Mouse (Mus musculus) right cerebral cortex, postnatal 4 days (tissue): ENCODE measurements around the gene Fbxo48.

Experiments used
- DNase-seq: peaks from one replicate; pipeline ENCODE4 v3.0.0-alpha.2; 2022

The Fbxo48 gene

DNA sequence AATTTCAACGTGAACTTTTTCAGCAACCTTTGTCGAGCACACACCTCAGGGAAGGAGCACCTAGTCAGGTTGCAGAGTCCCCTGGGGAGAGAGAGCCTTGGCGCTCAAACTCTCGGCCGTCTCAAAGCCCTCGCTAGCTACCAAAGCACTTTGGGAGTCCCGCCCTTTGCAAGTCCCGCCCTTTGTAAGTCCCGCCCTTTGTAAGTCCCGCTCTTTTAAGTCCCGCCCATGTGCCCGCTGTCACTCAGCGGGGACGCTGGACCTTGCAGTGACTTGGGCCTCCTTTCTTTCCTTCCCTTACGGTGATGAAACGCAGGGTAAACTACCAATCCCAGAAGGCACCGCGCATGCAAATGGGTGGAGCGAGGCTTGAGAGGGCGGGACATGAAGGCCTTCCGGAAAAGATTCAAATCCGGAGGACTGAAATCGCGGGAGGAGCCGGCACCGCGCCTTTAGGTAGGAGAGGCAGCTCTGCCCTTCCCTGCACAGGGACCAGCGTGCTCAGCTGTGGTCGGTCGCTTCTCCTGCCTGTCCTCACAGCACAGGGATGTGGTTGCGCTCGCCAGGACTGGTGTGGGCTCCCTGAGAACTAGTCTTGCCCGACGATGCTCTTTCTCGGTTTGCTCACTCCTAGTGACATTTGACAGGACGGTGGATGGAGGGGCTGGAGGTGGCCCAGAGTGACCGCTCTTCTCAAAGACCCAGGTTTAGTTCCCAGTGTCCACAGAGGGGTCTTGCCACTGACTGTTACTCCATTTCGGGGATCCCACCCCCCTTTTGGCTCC is at the start of gene Fbxo48:
TSS of gene Fbxo48 (plus strand) at position 400 of the 785 bp plus-strand sequence.
- peak; percentile 85 for DNase-seq

DNA sequence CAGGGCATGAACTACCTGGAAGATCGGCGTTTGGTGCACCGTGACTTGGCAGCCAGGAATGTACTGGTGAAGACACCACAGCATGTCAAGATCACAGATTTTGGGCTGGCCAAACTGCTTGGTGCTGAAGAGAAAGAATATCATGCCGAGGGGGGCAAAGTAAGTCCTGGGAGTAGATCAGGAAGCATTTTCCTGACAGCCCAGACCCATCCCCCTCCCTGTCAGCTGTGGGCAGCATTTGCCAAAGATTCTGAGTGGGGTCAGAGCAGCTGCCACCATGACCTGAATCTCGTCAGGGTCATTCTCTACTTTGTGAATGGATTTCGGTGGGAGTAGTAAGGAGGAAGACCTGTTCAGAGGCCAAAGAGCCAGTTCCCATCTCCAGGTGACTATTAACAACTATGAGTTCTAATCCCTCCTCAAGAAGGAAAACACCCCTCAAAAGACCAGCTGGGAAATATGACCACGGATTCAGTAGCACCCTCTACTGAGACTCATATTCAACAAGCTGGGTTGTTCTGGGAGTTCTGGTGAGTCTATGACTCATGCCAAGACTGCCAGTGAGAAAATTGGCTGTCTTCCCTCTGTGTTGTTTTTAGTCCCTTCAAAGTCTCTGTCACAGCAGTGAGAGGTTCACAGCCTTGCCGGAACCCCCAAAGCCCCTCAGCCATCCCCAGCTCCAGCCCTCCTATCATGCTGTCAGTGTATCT is 46.7 kb upstream of the Fbxo48 start:
- DNase-seq, result no peak

DNA sequence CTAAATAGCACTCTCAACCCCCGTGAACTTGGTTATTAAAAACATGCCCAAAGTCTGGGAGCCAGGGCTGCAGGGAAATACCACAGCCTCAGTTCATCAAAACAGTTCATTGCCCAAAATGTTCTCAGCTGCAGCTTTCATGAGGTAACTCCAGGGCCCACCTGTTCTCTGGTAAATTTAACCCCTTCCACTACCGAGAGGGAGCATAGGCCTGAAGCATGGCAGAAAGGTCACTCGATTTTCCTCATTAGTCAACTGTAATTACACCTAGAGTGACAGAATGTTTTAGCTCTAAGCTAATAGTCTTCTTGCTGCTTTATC is 46.2 kb upstream of the Fbxo48 start:
- DNase-seq, result no peak

DNA sequence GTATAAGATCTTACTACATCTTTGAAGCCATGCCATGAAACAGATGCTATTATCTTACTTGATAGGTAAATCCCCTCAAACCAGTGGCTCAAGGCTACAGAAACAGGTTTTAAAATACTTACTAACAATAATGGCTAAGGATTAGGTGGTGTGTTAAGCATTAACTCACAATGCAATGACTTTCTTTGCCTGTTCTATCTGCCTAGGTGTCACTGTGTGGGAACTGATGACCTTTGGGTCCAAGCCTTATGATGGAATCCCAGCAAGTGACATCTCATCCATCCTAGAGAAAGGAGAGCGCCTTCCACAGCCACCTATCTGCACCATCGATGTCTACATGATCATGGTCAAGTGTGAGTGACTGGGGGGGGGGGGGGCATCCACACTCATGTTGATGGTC is 44.6 kb upstream of the Fbxo48 start:
- no peak for DNase-seq

DNA sequence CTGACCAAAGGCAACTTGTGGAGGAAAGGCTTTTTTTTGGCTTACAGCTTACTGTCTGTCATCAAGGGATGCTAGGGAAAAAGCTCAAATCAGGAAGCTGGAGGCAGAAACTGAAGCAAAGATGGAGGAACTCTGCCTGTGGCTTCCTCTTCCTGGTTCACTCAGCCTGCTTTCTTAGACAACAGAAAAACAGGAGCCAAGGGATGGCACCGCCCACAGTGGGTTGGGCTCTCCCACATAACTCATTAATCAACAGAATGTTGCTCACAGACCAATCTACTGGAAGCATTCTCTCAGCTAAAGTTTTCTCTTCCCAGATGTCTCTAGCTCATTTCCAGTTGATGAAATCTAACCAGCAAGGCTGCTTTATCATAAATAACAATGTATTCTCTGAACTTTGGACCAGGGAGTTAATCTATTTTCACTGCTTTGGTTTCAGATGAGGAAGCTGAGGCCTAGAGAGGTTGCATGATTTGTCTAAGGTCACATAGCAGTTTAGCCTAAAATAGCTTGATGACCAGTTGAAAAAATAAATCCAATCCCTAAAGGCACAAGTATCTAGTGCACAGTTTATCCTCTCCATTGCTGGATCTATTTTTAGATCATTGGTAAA is 43.6 kb upstream of the Fbxo48 start:
- no peak for DNase-seq

DNA sequence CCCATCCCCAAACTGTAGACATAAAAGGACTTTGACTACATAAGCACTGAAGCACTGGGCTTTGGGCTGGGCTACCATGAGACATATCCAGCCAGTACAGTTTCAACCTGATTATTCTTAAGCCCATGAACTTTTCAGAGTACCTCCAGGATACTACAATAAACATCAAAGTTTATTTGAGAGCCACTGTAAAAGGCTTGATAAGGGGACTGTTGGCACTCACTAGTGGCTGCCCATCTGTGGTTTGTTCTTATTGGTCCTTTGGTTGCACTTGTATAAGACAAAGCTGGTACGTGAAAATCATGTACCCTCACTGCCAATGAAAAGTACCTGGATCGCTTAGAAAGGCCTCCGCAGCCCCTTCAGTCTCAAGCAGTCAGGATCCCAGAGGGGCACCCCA is 36.4 kb upstream of the Fbxo48 start:
- DNase-seq, result no peak

DNA sequence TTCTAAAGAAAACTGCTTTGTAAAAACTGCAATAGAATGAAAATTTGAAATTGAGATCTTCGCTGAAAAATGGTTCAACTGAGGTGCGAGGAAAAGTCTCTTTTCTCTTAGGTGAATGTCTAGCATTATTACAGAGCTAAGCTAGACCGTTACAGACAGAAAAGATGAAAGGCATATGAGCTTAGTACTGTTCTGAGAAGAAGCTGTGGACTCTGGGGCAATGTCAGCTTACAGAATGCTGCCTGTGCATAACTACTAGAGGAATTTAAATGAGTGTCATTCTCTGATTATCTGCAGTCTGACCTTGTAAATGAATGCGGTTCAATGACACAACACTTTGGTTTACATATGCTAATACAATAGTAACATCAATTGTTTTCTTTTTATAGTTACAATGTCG is 35.3 kb upstream of the Fbxo48 start:
- no peak for DNase-seq

DNA sequence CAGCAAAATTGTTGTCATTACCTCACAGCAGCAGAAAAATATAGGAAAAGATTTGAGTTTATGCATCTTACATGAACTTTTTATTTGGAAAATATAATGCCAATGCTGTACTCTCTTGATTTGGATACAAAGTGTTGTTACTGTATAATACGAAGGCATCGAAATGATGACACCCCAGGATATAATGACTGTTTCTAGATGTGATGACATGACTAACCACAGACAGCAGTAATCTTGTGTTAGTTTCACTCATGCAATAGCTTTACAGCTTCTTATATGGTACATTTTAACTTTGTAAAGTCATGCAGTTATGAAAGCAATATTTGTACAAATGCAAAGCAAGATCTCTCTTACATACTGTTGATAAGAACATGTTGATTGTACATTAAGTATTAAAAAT is 33.7 kb upstream of the Fbxo48 start:
- DNase-seq, result no peak

DNA sequence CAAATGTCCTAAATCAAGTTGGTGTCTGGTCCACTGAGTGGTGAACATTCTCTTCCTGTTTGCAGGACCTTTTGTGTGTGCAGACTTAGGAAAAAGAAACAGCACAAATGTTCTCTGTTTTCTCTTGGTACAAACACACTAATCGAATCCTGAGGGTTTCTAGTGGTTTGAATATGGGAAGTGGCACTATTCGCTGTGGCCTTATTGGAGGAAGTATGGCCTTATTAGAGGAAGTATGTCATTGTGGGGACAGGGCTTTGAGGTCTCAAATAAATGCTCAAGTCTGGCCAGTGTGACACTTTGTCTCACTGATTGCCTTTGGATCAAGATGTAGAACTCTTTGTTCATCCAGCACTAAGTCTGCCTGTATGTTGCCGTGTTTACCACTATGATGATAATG is 19.0 kb upstream of the Fbxo48 start:
- DNase-seq, result no peak

DNA sequence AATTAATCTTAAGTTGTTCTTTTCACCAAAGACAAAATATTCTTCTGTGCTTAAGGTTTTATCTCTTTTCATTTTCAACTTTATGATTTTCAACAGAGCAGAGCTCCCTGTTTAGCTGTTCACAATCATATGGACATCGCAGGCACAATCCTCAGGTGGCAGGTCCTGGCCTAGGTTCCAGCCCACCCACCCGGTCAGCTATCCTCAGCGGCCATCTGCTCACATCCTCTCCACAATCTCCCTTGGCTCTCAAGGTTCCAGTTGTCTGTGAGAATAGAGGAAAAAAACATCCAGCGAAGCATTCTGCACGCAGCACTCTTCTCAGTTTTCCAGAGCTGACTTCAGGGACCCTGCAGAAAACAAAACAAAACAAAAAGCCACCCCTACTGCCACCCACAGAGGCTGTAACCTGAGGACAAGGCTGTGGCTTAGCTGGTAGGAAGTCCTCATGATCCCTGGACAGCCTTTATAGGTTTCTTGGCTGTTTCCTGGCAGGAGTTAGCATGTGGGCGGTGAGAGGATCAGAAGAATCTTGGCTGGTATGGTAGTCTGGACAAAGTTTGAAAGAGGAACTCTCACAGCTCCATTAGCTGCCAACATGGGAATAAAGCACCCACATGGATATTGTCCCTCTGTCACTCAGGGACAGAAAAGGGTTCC is 15.5 kb upstream of the Fbxo48 start:
- no peak for DNase-seq

DNA sequence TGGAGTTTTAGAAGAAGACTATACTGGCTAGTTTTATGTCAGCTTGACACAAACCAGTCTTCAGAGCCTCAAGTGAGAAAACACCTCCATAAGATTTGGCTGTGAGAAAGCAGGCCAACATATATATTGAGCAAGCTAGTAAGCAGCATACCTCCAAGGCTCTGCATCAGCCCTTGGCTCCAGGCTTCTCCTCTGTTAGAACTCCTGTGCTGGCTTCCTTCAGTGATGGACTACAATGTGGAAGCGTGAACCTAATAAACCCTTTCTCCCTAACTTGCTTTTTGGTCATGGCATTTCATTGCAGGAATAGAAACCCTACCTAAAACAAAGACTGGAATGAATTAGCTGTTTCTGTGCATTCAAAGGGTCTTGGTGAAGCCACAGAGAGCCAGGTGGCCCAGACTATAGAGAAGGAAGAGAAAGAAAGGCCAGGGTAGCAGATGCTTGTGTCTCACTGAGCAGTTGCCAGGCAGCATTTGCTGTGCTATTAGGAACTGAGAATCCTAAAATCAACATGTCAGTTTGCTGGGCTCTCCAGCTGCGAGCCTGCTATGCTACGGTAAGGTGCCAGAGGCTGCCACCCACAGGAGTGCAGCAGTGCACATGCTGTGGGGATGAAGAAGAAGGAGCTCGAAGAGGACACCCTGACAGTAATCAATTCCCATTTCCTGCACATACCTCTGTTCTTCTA is 9.9 kb upstream of the Fbxo48 start:
- DNase-seq, result no peak

DNA sequence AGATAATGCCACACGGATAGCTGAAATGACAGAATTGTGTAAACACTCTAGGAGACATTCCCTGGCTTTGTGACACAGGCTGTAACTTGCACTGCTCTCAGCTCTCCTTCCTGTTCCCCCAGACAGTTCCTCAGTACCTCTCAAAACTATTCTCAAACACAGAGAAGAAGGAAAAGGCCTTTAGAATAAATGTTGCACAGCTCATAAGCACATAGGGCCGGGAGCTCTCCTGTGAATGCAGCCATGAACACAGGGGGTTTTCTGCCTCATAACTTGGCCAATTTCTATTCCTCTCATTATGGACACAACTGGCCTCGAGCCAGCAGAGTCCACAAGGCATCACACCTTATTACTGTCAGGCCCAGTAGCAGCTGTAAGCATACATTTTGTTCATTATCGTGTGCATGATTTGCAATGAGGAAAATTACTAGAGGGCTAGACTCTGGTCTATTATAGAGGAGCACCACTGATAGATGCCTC is 9.2 kb upstream of the Fbxo48 start:
- DNase-seq, result no peak

DNA sequence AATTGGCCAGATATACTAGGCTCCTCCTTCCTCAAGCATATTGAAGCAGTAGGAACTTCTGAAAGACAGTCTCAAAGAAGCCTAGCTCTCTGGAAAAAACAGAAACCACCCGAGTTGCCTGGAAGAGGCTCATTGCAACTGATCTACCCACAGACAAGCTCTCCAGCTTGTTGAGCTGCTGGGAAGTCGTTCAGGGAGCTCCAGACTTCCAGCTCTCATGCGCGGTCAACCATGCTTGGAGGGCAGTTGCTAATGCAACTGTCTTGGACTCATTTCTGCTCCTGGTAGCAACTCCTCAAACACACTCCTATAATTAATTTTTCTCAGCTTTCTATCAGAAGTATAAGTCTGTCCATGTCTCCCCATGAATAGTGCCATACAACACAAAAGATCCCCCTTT is 8.2 kb upstream of the Fbxo48 start:
- DNase-seq, result no peak

DNA sequence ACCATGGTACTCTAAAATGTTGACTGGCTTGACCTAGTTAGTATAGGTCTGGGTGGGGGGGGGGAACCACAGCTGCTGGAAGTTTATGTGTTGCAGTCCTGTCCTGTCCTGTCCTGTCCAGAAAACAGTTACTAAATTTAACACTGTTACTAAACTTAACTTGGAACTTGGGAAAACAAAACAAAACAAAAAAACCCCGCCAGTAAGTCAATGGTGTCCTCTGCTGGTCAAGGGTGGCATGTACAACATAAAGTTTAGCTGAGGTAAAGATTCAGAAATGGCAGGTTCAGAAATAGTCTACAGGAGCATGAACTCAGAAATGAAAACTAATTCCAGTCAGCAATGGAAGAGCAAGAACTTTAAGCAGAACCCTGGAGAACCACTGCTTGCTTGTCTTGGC is 2.4 kb upstream of the Fbxo48 start:
- peak; percentile 27 for DNase-seq

DNA sequence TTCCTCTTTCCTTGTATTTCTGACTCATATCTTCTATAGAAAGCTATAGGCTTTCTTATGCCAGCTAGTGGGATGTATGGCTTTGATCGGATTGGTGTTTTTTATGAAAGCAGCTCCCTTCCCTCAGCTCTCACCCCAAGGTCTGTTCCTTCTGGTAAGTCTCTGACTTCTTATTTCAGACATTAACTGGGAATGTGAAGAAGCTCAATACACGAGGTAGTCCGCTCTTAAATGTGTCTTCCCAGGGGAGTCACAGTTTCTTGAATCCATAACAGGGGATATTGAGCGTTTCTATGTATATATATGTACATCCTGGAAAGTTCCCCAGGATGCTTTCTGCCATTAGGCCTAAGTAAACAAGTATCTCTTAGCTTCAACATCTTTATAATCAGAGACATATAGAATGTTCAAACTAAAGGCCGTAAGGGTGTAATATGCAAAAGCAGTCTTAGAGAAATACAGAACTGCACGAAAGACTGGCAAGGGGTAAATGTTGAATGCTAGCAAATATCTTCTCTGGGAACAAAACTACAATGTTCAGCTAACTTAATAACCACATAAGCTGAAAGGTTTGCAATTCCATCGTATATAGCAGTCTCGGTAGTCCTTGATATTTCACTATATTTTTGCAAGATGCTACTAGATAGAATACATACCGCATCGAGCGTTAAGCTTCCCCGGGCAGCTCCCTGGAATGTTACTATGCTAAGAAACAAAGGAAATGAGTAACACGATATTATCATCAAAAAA is 774 bp upstream of the Fbxo48 start:
- no peak for DNase-seq

DNA sequence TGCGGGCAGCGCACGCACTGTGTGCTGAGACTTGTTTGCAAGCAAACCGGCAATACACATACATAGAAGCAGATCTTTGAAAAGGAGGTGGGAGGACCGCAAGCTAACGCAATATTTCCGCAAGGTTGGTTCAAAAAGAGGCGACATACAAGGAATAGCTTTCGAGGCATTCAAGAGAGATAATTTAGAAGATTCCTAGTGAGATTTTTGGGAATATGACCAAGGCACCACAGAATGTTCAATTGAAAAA is 511 bp downstream of the Fbxo48 start:
- DNase-seq, result no peak

DNA sequence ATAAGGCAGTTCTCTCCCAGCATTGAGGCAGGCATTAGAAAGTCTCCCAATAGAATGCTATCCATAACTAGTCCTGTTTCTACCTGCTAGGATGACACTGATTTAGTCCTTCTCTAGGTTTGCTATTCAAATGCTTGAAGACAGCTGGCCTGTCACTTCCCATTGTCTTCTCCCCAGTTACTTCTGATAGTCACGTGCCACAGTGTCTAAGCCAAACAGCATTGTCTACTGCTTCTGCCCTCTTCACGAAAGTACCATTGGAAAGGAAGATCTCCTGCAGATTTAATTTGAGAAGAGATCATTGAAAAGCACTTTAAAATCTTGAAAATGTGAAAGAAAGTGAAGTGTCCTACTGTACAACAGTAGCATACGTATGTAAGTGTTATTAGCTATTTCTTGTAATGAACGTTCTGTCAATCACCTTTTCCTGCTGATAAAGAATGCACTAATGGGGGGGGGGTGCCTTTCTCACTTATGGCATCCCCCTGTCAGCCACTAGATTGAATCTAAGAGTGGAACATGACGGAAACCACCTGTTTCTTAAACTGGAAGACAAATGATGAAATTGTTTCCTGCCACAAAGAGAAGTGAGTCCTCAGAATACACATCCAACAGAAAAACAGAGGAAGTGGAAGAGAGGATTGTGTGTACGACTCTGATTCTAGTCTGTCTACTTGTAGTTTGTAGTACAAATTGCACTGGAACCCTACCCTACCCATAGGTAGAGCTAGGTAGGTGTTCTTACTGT is 5.1 kb downstream of the Fbxo48 start:
- no peak for DNase-seq

DNA sequence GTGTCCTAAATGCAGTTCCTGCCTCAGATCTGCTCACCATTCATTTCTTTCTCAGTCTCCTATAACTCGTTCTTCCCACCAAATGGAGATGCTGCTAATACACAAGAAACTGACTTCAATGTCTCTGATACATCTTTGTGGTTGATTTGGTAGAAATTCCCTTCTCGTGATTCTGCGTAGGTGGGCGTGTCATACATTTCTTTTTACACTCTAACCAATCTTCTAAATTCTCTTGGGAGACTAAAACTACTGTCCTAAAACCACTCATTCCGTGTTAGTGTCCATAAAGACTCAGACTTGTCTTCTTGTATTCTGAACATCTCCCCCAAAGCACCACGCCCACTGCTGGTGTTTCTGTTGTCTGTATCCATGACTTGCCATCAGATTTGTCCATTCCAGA is 5.9 kb downstream of the Fbxo48 start:
- no peak for DNase-seq

DNA sequence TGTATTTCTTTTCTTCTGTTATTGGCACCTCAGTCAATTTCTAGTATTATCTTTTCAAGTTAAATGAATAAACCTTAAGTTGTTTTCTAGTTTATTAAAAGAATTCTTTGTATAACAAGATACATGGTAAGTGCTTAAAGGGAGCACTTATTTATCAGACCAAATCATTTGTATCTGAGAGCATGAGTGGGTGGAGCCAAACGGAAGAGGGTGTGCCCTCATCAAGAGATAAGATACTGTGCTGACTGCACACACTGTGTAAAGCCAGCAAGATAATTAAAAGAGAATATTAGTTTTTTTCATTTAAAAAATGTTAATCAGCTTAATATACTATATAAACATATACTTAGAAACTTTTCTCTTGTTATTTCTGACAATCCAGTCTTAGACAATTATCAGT is 7.3 kb downstream of the Fbxo48 start:
- no peak for DNase-seq

DNA sequence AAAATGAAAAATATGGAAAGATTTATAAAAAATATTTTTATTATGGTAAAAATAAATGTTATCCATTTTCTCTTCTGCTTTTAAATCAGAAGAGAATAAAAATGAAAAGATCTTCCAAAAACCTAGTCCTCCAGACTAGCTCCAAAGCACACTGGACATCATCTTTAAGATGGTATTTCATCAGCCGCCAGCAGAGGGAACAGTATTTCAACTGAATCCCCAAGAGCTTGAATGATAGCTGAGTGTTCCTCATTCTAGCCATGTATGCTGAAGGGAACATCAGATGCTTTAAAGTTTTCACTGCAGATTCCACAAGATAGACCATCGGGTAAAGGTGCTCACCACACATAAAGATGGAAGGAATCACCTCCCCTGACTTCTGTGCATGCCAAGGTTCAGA is 16.6 kb downstream of the Fbxo48 start:
- peak; percentile 35 for DNase-seq

DNA sequence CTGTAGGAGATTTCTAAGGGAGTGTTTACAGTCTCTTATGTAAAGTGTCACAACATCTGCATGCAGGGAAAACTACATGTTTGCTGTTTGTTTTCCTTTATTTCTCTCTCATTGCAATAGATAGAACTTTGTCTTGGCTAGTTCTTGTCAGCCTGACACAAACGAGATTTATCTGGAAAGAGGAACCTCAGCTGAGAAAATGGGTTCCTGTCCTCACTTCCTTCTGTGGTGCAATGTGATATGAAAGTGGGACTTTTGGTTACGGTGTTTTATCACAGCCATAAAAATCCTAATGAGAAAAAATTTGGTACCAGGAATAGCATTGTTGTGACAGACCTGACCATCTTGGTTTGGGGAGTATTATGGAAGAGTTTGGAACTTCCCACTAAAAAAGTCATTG is 18.5 kb downstream of the Fbxo48 start:
- DNase-seq, result no peak

DNA sequence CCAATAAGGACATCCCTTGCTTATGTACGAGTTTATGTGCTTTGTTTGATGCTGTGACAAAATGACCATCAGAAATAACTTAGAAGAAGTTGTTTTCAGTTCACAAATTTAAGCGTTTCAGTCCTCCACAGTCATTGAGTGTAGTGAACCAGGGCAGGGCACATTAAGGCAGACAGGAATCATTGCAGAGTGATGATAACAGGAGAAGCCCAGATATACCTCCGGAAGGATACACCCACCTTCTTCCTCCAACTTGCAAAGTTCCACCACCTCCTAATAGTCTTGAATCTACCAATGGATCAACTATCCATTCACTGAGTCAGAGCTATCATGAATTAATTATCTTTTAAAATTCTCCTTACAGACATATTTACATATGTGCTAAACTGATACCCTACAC is 20.9 kb downstream of the Fbxo48 start:
- no peak for DNase-seq
